Mouse (Mus musculus): ENCODE measurements around the gene Ptges3.

- no peak for TF ChIP-seq CTCF (IDR thresholded peaks at IDR 0.05; ENCODE audit: extremely low read depth, insufficient read depth, low read length)
- TF ChIP-seq POLR2A (IDR thresholded peaks at IDR 0.05; ENCODE audit: extremely low read depth, insufficient read depth, low read length), result 0 out of 2 replicates have a peak, but pooled peaks have one; percentile 27
Measured at GRCm38 (mm10) chr10:128096693-128097586, 38.2 kb downstream of the Ptges3 start.
